Mouse (Mus musculus) liver, adult 2 months (tissue): ENCODE measurements around the gene Nufip2. TPM values are rescaled to one million over a fixed set of nuclear protein-coding genes. Genes with fewer than 3 reads are reported as not detected.
"Not testable (repeated sequence)": the region's sequence is repeated elsewhere in the genome, so short reads cannot be mapped to it uniquely, and the experiment has no call there.

Experiments
- DNase-seq: peaks from one replicate; pipeline ENCODE4 v3.0.0-alpha.2; 2011; ENCODE audit warnings: low read depth, low spot score; ENCODE audit errors: extremely low read depth
- H3K27ac ChIP-seq: fragments of 200-500 bp; replicated peaks from 2 replicates; pipeline ENCODE4 v1.5.1; 2012; ENCODE audit warnings: low read depth, mild to moderate bottlenecking, control low read depth, inconsistent platforms, low read length; ENCODE audit not compliant: insufficient read depth
- H3K27me3 ChIP-seq: fragments of 200-500 bp; 2 replicates; pipeline ENCODE4 v1.6.1; 2012; ENCODE audit warnings: mild to moderate bottlenecking, moderate library complexity, low read length, inconsistent platforms; ENCODE audit not compliant: control insufficient read depth, insufficient read depth
- H3K36me3 ChIP-seq: fragments of 200-500 bp; 2 replicates; pipeline ENCODE4 v1.6.1; 2012; ENCODE audit warnings: low read length, inconsistent platforms; ENCODE audit not compliant: control insufficient read depth, insufficient read depth
- H3K4me1 ChIP-seq: fragments of 200-500 bp; 2 replicates; pipeline ENCODE4 v1.6.1; 2011; ENCODE audit warnings: low read length; ENCODE audit not compliant: control insufficient read depth, insufficient read depth
- H3K4me3 ChIP-seq: fragments of 200-500 bp; 2 replicates; pipeline ENCODE4 v1.5.1; 2011; ENCODE audit warnings: low read depth, mild to moderate bottlenecking, control low read depth, low read length, moderate library complexity; ENCODE audit not compliant: insufficient read depth
- H3K79me2 ChIP-seq: fragments of 200-500 bp; 2 replicates; pipeline ENCODE4 v1.6.1; 2012; ENCODE audit warnings: inconsistent platforms, mild to moderate bottlenecking, low read length, moderate library complexity; ENCODE audit not compliant: control insufficient read depth, insufficient read depth
- H3K9ac ChIP-seq: fragments of 200-500 bp; 2 replicates; pipeline ENCODE4 v1.6.1; 2012; ENCODE audit warnings: low read depth, mild to moderate bottlenecking, control low read depth, inconsistent platforms, low read length
- CTCF ChIP-seq: fragments of 200-500 bp; IDR thresholded peaks from 2 replicates; pipeline ENCODE4 v1.5.1; 2011; ENCODE audit warnings: low read depth, low read length, control low read depth
- POLR2A ChIP-seq: fragments of 200-500 bp; IDR thresholded peaks from 2 replicates; pipeline ENCODE4 v1.6.1; 2011; ENCODE audit warnings: low read length, control low read depth; ENCODE audit not compliant: insufficient read depth; ENCODE audit errors: extremely low read depth
- WGBS: fragments of 180-500 bp; shearing (Covaris S2); methylation state at CpG from one replicate; pipeline ENCODE4 v1.1.7; 2018; 5-methylcytosine and 5-hydroxymethylcytosine counted together
- polyA plus RNA-seq: library from polyadenylated mRNA; depleted of rRNA; stranded (reverse); fragments of >200 nt; gene quantifications from 2 replicates; pipeline ENCODE4 v1.2.3, GENCODE M21; 2012
- total RNA-seq: library from RNA; depleted of rRNA; stranded (reverse); fragments of >200 nt; gene quantifications from 2 replicates; pipeline ENCODE4 v1.2.3, GENCODE M21; 2014

The Nufip2 gene
- total and polyA plus RNA-seq, 2 experiments = 8.3 to 21.7 TPM

DNA sequence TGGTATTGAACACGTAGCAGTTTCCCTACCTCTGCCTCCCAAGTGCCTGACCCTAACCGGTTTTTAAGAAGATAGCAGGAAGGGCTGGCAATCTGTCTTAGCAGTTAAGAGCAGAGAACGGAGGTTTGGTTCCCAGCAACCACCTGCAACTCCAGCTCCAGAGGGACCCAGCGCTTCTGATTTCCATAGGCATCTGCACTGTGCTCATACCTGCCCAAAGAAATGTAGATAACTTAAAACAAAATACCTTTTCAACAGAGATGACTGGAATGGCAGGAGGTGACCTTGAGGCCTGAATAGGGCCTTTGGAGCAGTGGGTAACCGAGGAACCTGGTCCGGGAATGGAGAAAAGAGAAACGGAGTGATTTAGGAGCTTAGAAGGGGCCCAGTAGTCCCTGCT, 52.6 kb downstream of the Nufip2 start:
- 84% methylated on average over 7 of the region's 7 CpGs for WGBS
- Histone ChIP-seq H3K9ac (no peak overlapping the region), H3K4me1 (no peaks in the 10 kb centered on the region), H3K4me3 (no peak overlapping the region), H3K36me3 (no peaks in the 10 kb centered on the region), H3K27ac (no peak overlapping the region), H3K79me2 (no peaks in the 10 kb centered on the region), H3K27me3 (no peaks in the 10 kb centered on the region)
- TF ChIP-seq CTCF (no peak), POLR2A (no peak)
- no peak for DNase-seq

DNA sequence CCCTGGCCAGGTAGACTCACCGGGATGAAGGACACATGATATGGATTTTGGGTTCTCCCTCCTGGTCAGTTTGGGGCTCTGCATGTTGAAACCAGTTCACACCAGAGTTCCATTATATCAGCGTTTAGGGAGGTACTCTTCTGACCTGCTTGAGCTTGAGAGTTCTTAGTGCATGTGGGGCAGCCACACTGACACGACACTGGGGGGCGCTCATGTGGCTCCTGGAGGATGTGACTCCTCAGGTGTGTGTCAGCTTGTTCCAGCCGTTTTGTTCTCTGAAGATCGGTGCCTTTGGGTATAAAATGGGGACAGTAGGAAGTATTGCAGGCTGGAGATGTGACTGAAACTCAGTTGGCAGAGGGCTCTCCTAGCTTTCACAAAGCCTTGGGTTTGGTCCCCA, 58.0 kb downstream of the Nufip2 start:
- 19% methylated on average over 6 of the region's 6 CpGs for WGBS
- no peak for TF ChIP-seq POLR2A
- TF ChIP-seq CTCF = peak; percentile 90
- Histone ChIP-seq H3K27me3 (no peaks in the 10 kb centered on the region), H3K4me1 (no peaks in the 10 kb centered on the region), H3K9ac (no peak overlapping the region), H3K4me3 (no peak overlapping the region), H3K27ac (no peak overlapping the region), H3K79me2 (no peaks in the 10 kb centered on the region), H3K36me3 (no peaks in the 10 kb centered on the region)
- DNase-seq = peak; percentile 45

DNA sequence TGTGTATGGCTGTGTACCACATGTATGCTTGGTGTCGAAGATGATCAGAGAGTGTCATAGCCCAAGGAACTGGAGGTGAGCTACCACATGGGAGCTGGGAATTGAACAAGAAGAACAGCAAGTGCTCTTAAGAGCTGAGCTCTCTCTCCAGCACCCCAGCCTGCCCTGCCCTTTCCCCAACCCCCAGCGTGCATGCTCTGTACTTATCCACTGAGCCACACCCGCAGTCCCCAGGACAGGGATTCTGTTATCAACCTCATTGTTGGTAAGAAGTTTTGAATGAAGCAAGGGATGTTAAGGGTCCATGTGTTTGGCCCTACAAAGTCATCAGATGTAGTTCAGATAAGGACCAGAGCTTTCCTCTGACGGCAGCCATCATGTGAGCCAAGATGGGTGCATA, 60.7 kb downstream of the Nufip2 start:
- no peak for DNase-seq
- H3K9ac ChIP-seq = no peak overlapping the region
- 94% methylated on average over 4 of the region's 4 CpGs for WGBS
- H3K36me3 ChIP-seq = no peaks in the 10 kb centered on the region
- TF ChIP-seq CTCF (no peak), POLR2A (no peak)
- H3K4me3 ChIP-seq = no peak overlapping the region
- H3K27me3 ChIP-seq = no peaks in the 10 kb centered on the region
- H3K79me2 ChIP-seq = no peaks in the 10 kb centered on the region
- H3K4me1 ChIP-seq = no peaks in the 10 kb centered on the region
- no peak overlapping the region for H3K27ac ChIP-seq

DNA sequence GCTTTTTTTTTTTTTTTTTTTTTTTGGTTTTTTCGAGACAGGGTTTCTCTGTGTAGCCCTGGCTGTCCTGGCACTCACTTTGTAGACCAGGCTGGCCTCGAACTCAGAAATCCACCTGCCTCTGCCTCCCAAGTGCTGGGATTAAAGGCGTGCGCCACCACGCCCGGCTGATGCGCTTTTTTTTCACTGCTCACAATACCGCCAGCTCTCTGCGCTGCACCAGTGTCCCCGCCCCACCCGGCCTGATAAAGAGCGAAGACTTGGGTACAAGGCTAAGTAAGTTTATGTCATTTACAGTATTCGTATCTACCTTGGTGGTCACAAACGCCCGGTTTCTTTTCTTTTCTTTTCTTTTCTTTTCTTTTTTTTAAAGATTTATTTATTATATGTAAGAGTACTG, 61.1 kb downstream of the Nufip2 start:
- not testable (repeated sequence) for H3K79me2 ChIP-seq, H3K27ac ChIP-seq, H3K4me3 ChIP-seq, H3K36me3 ChIP-seq, H3K4me1 ChIP-seq, H3K27me3 ChIP-seq, H3K9ac ChIP-seq, DNase-seq
- WGBS = 97% methylated on average over 14 of the region's 15 CpGs

DNA sequence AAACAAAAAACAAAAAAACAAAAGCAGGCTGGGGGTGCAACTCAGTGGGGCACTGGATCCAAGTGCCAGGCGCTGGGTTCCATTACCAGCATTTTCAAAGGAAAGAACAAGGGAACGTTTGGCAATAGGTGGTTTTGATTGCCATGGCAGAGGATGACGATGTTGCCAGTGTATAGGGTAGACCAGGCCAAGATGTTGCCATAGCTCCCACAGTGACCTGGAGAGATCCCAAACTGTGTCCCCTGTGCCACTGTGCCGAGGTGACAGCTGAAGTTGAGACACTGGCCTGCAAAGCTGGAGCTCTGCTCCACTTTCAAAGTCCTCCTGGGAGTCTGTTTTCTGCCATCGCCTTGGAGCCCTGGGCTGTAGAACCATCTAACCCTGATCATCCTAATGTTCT, 63.0 kb downstream of the Nufip2 start:
- Histone ChIP-seq H3K9ac (no peak overlapping the region), H3K27me3 (no peaks in the 10 kb centered on the region), H3K79me2 (no peaks in the 10 kb centered on the region), H3K36me3 (no peaks in the 10 kb centered on the region), H3K27ac (no peak overlapping the region), H3K4me1 (no peaks in the 10 kb centered on the region), H3K4me3 (no peak overlapping the region)
- 89% methylated on average over 5 of the region's 5 CpGs for WGBS
- TF ChIP-seq POLR2A (no peak), CTCF (no peak)
- DNase-seq = no peak

DNA sequence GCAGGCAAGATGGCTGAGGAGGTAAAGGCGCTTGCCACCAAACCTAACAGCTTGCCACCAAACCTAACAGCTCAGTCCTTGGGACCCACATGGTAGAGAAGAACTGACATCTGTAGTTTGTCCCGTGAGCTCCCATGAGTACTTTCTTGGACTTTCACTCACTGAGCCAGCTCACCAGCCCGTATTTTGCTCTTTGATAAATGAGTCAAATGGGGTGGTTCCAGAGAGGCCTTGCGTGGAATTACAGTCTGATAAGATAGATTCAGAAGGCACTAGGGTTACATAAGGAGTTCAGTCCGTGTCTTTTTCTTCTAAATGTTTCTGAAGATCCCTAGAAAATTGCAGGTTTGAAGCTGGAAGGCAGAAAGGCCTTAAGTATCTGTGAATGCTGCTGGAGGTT, 66.6 kb downstream of the Nufip2 start:
- Histone ChIP-seq H3K4me1 (no peaks in the 10 kb centered on the region), H3K9ac (no peak overlapping the region), H3K27ac (no peak overlapping the region), H3K36me3 (no peaks in the 10 kb centered on the region), H3K79me2 (no peaks in the 10 kb centered on the region), H3K4me3 (no peak overlapping the region), H3K27me3 (no peaks in the 10 kb centered on the region)
- WGBS = 84% methylated on average over 5 of the region's 5 CpGs
- TF ChIP-seq CTCF = no peak
- TF ChIP-seq POLR2A = no peak
- DNase-seq = no peak
